Mouse (Mus musculus): ENCODE results near the gene Tlr9.

Gene Tlr9

GRCm38 (mm10) chr9:106222261-106222851 is at the start of gene Tlr9:
Gene Tlr9 (plus strand): TSS chr9:106222598.
- no peak for DNase-seq

DNA sequence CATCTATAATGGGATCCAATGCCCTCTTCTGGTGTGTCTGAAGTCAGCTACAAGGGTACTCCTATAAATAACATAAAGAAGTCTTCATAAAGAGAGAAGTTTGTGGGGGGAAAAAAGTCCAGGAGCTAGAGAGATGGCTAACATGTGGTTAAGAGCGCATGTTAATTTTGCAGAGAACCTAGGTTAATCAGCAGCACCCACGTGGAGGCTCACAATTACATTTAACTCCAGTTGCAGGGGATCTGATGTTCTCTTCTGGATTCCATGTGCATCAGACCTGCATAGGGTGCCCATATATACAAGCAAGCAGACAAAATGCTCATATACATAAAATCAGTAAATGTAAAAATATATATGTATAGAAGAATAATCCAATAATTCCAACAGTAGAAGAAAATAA is 49.0 kb upstream of the Tlr9 start:
- DNase-seq = no peak

DNA sequence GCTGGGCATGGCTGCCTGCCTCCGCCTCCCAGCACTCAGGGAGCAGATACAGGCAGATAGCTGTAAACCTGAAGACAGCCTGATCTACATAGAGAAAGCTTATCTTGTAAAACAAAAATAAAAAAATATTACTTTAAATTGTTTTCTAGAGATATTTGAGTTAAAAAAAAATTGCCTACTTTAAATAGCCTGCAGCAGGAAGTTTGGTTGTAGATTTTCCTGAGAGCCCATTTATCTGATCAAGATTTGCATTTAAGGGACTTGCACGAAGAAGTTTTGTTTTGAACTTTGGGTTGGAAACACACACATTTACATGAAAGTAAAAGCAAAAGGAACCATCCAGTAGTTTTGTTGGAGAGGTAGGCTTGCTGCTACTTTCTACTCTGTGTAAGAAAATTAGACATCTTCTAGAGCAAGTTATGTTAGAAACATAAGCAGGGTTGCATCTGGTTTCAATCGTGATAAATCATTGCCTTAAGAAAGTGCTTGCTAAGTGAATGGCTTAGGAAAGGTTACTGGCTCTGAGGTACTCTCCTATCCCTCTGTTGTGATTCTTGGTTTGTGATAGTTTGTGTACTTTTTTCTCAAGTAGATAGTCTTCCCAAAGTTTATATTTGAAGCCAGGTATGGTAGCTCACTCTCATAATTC is 46.7 kb upstream of the Tlr9 start:
- DNase-seq = no peak

DNA sequence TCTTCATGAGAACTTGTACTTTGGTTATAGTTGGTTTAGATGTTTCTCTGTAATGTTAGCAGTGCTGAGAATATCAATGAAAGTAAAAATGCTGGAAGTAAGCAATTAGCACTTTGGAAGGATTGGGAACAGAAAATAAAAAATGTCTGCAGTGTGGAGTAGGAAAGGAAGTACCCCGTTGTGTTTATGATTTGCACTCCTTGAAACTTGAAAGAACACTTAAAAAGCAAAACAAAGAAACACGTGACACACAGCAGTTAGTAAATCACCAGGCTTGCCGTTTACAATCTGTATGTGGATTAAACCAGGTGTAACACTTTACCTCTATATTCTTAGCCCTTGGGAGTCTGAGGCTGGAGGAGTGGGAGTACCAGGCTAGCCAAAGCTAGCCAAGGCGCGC is 45.6 kb upstream of the Tlr9 start:
- DNase-seq = no peak

- no peak for DNase-seq
Measured at GRCm38 (mm10) chr9:106177799-106178198, 44.6 kb upstream of the Tlr9 start.

- no peak for DNase-seq
Measured at GRCm38 (mm10) chr9:106179454-106179853, 42.9 kb upstream of the Tlr9 start.

DNA sequence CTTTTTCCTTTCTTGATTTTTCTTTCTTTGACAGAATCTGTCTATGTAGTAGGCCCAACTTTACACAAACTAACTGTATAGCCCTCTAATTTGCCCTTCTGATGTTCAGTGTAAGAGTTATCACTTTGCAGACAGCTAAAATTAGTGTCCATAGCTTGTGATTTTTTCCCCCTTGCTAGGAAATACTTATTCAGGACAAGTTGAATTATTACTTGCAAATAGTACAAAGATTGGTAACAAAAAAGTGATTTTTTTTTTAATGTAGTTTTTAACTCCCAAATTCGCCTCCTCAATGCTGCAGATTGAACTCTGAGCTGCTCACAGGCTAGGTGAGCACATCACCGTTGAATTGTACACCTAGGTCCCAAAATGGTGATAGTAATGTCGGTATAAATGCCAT is 42.4 kb upstream of the Tlr9 start:
- no peak for DNase-seq

GRCm38 (mm10) chr9:106182146-106182545 is 40.3 kb upstream of the Tlr9 start:
- no peak for DNase-seq

DNA sequence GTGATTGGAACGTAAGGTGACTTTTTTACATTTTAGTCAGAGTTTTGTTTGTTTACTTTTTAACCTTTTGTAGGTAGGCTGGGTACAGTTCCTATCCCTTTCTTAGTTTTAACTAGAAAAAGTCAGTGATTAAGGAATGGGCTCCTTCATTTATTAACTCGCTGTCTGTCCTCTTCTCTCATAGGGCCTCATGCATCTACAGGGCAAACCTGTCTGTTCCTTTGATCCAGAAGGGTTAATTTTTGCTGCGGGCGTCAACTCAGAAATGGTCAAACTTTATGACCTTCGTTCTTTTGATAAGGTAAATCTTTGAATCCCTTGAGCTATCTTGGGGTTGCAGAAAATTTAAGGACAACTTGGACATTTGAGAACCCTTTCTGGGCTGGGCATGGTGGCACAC is 38.4 kb upstream of the Tlr9 start:
- no peak for DNase-seq

GRCm38 (mm10) chr9:106191355-106191754 is 31.0 kb upstream of the Tlr9 start:
- no peak for DNase-seq

- DNase-seq = no peak
Measured at GRCm38 (mm10) chr9:106192024-106192423, 30.4 kb upstream of the Tlr9 start.

GRCm38 (mm10) chr9:106192998-106193397 is 29.4 kb upstream of the Tlr9 start:
- DNase-seq = no peak

- DNase-seq = peak; percentile 75
Measured at GRCm38 (mm10) chr9:106193930-106194807, 28.2 kb upstream of the Tlr9 start.

DNA sequence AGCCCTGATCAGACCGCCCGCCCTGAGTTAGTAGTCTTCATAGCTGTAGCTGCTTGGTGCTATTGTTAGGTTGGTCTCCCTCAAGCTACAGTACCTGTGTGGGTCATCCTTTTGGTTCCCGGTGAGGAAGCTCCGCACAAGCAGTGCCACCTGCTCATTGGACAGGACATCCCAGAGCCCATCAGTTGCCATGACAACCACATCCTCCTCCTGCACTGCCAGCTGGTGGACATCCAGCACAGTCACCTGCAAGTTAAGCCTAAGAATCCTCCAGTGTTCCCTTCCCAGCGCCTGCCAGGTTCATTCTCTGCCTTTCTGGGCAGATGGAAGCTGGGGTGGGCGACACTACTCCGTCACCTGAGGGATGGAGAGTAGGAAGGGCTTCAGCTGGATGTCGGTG is 26.7 kb upstream of the Tlr9 start:
- peak; percentile 90 for DNase-seq

GRCm38 (mm10) chr9:106197081-106197713 is 25.2 kb upstream of the Tlr9 start:
- DNase-seq = no peak

GRCm38 (mm10) chr9:106197732-106198131 is 24.7 kb upstream of the Tlr9 start:
- DNase-seq = no peak

- peak; percentile 59 for DNase-seq
Measured at GRCm38 (mm10) chr9:106198962-106199458, 23.4 kb upstream of the Tlr9 start.

GRCm38 (mm10) chr9:106199535-106200272 is 22.7 kb upstream of the Tlr9 start, which contains the start of gene Ppm1m:
Gene Ppm1m (minus strand): TSS chr9:106199746.
- no peak for DNase-seq

- DNase-seq = no peak
Measured at GRCm38 (mm10) chr9:106201895-106202294, 20.5 kb upstream of the Tlr9 start.

DNA sequence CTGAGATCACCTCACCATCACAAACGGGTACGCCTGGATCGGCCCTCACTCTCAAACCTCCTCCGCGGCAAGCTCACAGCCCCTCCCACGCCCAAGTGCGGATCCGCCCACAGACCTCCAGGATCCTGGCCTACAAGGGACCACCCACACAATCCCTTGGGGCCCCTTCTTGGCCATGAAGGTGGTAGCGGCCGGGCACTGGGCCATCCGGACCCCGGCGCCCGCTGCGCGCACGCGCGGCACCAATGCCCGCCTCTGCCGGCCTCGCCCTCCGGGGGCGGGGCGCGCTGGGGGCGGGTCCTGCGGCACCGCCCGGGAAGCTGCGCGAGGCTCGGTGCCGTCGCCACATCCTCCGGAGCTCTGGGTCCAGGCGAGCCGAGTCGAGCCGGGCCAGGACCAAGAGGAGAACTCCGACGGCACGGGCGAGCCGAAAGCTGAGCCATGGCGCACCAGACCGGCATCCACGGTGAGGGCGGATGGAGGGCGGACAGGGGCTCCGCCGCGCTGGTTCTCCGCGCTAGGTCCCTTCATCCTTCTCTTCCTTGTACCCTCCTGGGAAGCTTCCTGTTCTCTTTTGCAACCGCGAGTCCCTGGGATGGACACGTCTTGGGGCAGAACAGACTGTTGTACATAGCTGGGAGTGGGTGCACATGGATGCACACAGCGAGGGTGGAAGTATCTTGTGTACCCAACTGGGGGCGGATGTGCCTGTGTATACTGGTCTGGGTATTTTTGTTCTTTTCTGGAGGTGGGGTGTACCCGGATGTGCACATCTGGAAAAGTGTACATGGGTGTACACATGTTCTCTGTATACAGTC is 19.4 kb upstream of the Tlr9 start, which contains the start of gene Twf2:
TSS of gene Twf2 (plus strand) at position 290 of the 818 bp plus-strand sequence.
- DNase-seq = peak; percentile 93
